22 mouse cellular contexts compared by ENCODE assay signal in the genomic region with DNA sequence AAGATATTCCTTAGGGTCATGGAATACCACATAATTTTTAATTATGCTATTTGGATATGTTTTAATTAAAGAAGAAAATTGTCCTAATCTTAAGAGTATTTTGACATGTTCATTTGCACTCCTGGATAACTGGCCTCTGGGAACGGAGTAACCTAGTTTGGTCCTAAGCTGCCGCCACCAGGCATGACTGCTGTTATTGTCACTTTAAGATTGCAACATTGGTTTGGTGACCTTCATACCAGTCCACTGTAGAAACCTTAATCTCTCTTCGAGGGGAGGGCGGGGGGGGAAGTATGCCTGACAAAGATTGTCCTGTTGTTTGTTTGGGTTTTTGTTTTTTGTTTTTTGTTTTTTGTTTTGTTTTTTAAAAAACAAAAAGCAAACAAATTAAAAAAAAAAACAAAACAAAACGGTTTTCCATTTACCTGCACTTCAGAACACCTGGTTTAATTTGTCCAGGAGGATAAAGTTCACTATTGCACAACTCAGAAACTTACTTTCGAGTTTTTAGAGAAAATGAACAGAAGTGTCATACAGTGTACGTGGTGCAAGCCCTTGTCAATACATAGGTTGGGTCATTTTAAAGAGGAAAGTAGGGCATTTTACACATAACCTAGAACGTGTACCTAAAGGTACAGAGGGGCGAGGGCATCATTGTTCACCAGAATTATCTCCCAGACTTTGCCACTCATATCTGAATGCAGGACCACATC. TPM values are rescaled to one million over a fixed set of nuclear protein-coding genes. Genes with fewer than 3 reads are reported as not detected.
A peak's percentile ranks its signal among the peaks of the same experiment; 100 is the strongest.
DNase-seq lines count a peak whose midpoint lies in the region; ATAC-seq and TF ChIP-seq lines count a peak whose summit lies in the region.
"Had no signal": no experiment of that assay in that cellular context is flagged by ENCODE, and none has a peak within 500 bp of the region (broad histone marks: within the 10 kb centered on the region; RNA-seq: fewer than 3 reads in every experiment).

No protein-coding gene starts in this region.

- no peaks in the 10 kb centered on the region for H3K9me3 ChIP-seq in liver, embryonic 12.5 days (replicated peaks)
- H3K9me3 ChIP-seq: embryonic facial prominence, embryonic 15.5 days; forebrain, embryonic 10.5 days; kidney, embryonic 15.5 days; limb, embryonic 15.5 days; neural tube, embryonic 15.5 days had no signal

- no peak for ATAC-seq in liver, embryonic 12.5 days
- ATAC-seq: hindbrain, embryonic 16.5 days had no signal

- TF ChIP-seq CTCF in liver, adult 2 months (IDR thresholded peaks at IDR 0.05; ENCODE audit: low read depth, low read length): no peak
- TF ChIP-seq CTCF in small intestine, adult 2 months (IDR thresholded peaks at IDR 0.05; ENCODE audit: extremely low read depth, insufficient read length, insufficient replicate concordance, low read depth, low read length): no peak

- no peaks in the 10 kb centered on the region for H3K27me3 ChIP-seq in liver, adult 2 months (ENCODE audit: control insufficient read depth, insufficient read depth, low read length)
- no peaks in the 10 kb centered on the region for H3K27me3 ChIP-seq in liver, embryonic 12.5 days (replicated peaks)
- H3K27me3 ChIP-seq in small intestine, adult 2 months (ENCODE audit: control insufficient read depth, insufficient read depth, low read length): no peaks in the 10 kb centered on the region
- H3K27me3 ChIP-seq: CH12.LX; embryonic facial prominence, embryonic 15.5 days; kidney, embryonic 15.5 days; limb, embryonic 15.5 days; neural tube, embryonic 15.5 days had no signal

- H3K4me1 ChIP-seq in liver, adult 2 months (ENCODE audit: control insufficient read depth, insufficient read depth, low read length): peaks cover 36% of the 10 kb centered on the region
- no peaks in the 10 kb centered on the region for H3K4me1 ChIP-seq in liver, embryonic 12.5 days
- peaks cover 30% of the 10 kb centered on the region for H3K4me1 ChIP-seq in small intestine, adult 2 months (ENCODE audit: control insufficient read depth, insufficient read depth, insufficient read length, low read length)
- H3K4me1 ChIP-seq: embryonic facial prominence, embryonic 15.5 days; forebrain, embryonic 10.5 days; kidney, embryonic 15.5 days; limb, embryonic 15.5 days; neural tube, embryonic 15.5 days had no signal

- intact Hi-C loops in gastrocnemius, postnatal 14 days (cut with DNase I; ENCODE audit: low total_unique reads): no loop called here

- no peak for TF ChIP-seq POLR2A in liver, adult 2 months (IDR thresholded peaks at IDR 0.05; ENCODE audit: extremely low read depth, insufficient read depth, low read length)
- TF ChIP-seq POLR2A in small intestine, adult 2 months (IDR thresholded peaks at IDR 0.05; ENCODE audit: low read depth, low read length): no peak

- peaks cover 24% of the 10 kb centered on the region; the same call in 1 of the 2 replicates for H3K79me2 ChIP-seq in liver, adult 2 months (ENCODE audit: control insufficient read depth, insufficient read depth, low read length)

- no peak overlapping the region for H3K4me2 ChIP-seq in liver, embryonic 12.5 days
- H3K4me2 ChIP-seq: embryonic facial prominence, embryonic 15.5 days; heart, embryonic 11.5 days; kidney, embryonic 15.5 days; limb, embryonic 15.5 days; midbrain, embryonic 11.5 days; neural tube, embryonic 15.5 days had no signal

- H3K36me3 ChIP-seq in liver, adult 2 months (ENCODE audit: control insufficient read depth, insufficient read depth, low read length): no peaks in the 10 kb centered on the region
- no peaks in the 10 kb centered on the region for H3K36me3 ChIP-seq in liver, embryonic 12.5 days
- no peaks in the 10 kb centered on the region for H3K36me3 ChIP-seq in small intestine, adult 2 months (ENCODE audit: control insufficient read depth, insufficient read depth, low read length)
- H3K36me3 ChIP-seq: embryonic facial prominence, embryonic 15.5 days; forebrain, embryonic 10.5 days; kidney, embryonic 15.5 days; limb, embryonic 15.5 days; neural tube, embryonic 15.5 days had no signal

- H3K4me3 ChIP-seq in liver, adult 2 months (ENCODE audit: insufficient read depth, low read depth, low read length): peak overlapping the region; percentile 30; the same call in 1 of the 2 replicates
- H3K4me3 ChIP-seq in liver, embryonic 12.5 days: no peak overlapping the region
- H3K4me3 ChIP-seq in small intestine, adult 2 months (ENCODE audit: low read depth, low read length): no peak overlapping the region
- H3K4me3 ChIP-seq: embryonic facial prominence, embryonic 15.5 days; forebrain, embryonic 10.5 days; kidney, embryonic 15.5 days; limb, embryonic 15.5 days; neural tube, embryonic 15.5 days had no signal

- 25% methylated on average over 9 of the region's 9 CpGs for WGBS in liver, adult 2 months
- WGBS in liver, embryonic 12.5 days (ENCODE audit: insufficient replicate concordance): 57% methylated on average over 9 of the region's 9 CpGs
- 26% methylated on average over 9 of the region's 9 CpGs for WGBS in small intestine, adult 2 months

- DNase-seq in gastrocnemius, adult 18-20 months (ENCODE audit: low spot score): peak; percentile 38
- DNase-seq in gastrocnemius, postnatal 14 days: no peak
- peak; percentile 95 for DNase-seq in liver, adult 2 months (ENCODE audit: extremely low read depth, low read depth, low spot score)
- peak; percentile 25 to 31 for DNase-seq in adrenal gland, postnatal 36 days
- DNase-seq in cerebellum, adult 8-10 months: no peak
- DNase-seq: cerebellum, postnatal 14 days; embryo, embryonic 11 days; gastrocnemius, postnatal 25 days; right cerebral cortex, postnatal 25 days; thymus, postnatal 14 days had no signal

- peak overlapping the region; percentile 35; the same call in 1 of the 2 replicates for H3K9ac ChIP-seq in liver, adult 2 months (ENCODE audit: low read depth, low read length)
- no peak overlapping the region for H3K9ac ChIP-seq in liver, embryonic 12.5 days
- H3K9ac ChIP-seq: embryonic facial prominence, embryonic 15.5 days; kidney, embryonic 15.5 days; limb, embryonic 15.5 days; neural tube, embryonic 15.5 days had no signal

- H3K27ac ChIP-seq in liver, adult 2 months (replicated peaks; ENCODE audit: insufficient read depth, low read depth, low read length): peak overlapping the region; percentile 90
- H3K27ac ChIP-seq in liver, embryonic 12.5 days: no peak overlapping the region
- peak overlapping the region; percentile 71 for H3K27ac ChIP-seq in small intestine, adult 2 months (ENCODE audit: insufficient read depth, low read depth, low read length)
- H3K27ac ChIP-seq: embryonic facial prominence, embryonic 15.5 days; forebrain, embryonic 10.5 days; kidney, embryonic 15.5 days; limb, embryonic 15.5 days; macrophage; neural tube, embryonic 15.5 days had no signal

RNA-seq across cellular contexts. Expression of gene Thrb, which starts 38.0 kb away (rescaled TPM):
- total RNA-seq in gastrocnemius, adult 18-20 months (2021): 10 to 100 TPM; 31.7 to 31.9 TPM
- total RNA-seq in gastrocnemius, postnatal 14 days (2021): 1 to 10 TPM; 7.3 to 8.4 TPM
- 34.6 and 36.1 TPM in 2 replicates for total RNA-seq in liver, adult 2 months (2014; rRNA removed)
- polyA plus RNA-seq in liver, adult 2 months (2012; rRNA removed): 8.6 and 11.0 TPM in 2 replicates
- 1.5 and 1.9 TPM in 2 replicates for polyA plus RNA-seq in liver, embryonic 12.5 days (2016; fragmentation: Nextera tagmentation; extraction: Ambion mirVana)
- 100 to 1,000 TPM in 1 of 2 experiments, 10 to 100 TPM in 1; 26.5 to 102 TPM for total RNA-seq in adrenal gland, postnatal 36 days (2021)
- 0.95 and 2.5 TPM in 2 replicates for polyA plus RNA-seq in small intestine, adult 2 months (2012; rRNA removed)

Comparison
In these comparisons a context has a peak if more than half of its experiments do, and no peak if none do; other contexts are left out.
1. DNase-seq: peak in gastrocnemius, adult 18-20 months (single experiment), liver, adult 2 months (single experiment) and adrenal gland, postnatal 36 days (2 of 2); none in gastrocnemius, postnatal 14 days (single experiment) and cerebellum, adult 8-10 months (single experiment).